Mouse (Mus musculus): ENCODE results near the gene Dek.

Dek gene

GRCm38 (mm10) chr13:47106580-47106888 is 533 bp upstream of the Dek start:
- no peak for DNase-seq

GRCm38 (mm10) chr13:47104856-47105541 is 1.0 kb downstream of the Dek start:
- peak; percentile 20 for DNase-seq

DNA sequence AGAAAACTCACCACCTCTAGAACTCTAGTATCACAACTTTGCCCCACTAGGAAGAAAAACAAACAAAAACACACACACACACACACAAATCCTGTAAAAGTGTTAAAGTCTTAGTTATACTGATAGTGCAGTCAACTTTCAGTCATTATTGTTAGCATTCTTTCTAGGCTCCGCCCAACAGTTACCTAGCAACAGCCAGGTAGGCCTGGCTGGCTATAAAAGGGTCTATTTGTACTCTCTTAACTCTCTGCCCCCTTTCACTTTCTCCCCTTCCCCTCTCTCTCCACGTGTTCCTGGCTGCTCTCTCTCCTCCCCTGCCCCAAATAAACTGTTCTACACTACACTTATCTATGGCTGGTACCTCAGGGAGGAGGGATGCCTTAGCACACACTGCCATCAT is 1.9 kb downstream of the Dek start:
- DNase-seq, result no peak

- DNase-seq, result no peak
These were observed 5.4 kb downstream of the Dek start for GRCm38 (mm10) chr13:47100587-47100986.

GRCm38 (mm10) chr13:47099265-47099664 is 6.7 kb downstream of the Dek start:
- DNase-seq, result no peak

GRCm38 (mm10) chr13:47096591-47096990 is 9.4 kb downstream of the Dek start:
- DNase-seq, result no peak

GRCm38 (mm10) chr13:47093791-47094190 is 12.2 kb downstream of the Dek start:
- DNase-seq, result no peak

DNA sequence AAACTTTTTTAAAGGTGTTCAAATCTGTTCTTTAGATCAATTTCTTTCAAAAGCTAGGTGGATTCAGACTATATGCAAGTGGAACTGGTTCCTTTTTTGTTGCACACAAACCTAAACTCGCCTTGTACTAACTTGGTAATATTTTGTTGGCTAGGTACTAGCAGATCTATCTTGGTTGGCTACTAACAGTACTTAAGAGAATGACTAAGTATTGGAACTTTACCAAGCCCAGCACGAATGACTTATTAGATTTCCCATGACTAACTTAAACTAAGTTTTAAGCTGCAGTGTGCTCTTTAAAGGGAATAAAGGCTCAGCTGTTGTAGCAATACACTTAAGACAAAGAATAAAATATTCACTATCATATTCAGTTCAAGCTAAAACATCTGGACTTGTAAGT is 16.7 kb downstream of the Dek start:
- DNase-seq, result no peak

DNA sequence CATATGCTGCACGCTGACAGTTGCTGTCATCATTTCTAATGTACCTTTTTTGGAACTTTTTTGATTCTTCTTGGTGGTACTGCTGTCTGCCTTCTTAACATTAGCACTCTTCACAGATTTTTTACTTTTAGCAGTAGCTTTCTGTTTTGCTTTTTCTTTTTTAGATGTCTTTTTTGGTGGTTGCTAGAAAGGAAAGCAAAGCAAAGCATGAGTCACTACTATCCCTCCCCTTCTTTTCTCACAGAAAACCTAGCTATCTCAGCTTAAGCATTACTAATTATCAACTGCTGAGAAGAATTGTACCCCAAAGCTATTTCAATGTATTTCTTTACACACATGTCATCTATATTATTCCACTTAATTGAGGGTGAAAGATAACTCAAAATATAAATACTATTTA is 17.6 kb downstream of the Dek start:
- DNase-seq, result no peak

GRCm38 (mm10) chr13:47080905-47081505 is 25.0 kb downstream of the Dek start:
- DNase-seq, result no peak

GRCm38 (mm10) chr13:47078799-47079198 is 27.2 kb downstream of the Dek start:
- DNase-seq, result no peak

GRCm38 (mm10) chr13:47077367-47077766 is 28.6 kb downstream of the Dek start:
- DNase-seq, result no peak

GRCm38 (mm10) chr13:47076156-47076555 is 29.8 kb downstream of the Dek start:
- DNase-seq, result no peak

DNA sequence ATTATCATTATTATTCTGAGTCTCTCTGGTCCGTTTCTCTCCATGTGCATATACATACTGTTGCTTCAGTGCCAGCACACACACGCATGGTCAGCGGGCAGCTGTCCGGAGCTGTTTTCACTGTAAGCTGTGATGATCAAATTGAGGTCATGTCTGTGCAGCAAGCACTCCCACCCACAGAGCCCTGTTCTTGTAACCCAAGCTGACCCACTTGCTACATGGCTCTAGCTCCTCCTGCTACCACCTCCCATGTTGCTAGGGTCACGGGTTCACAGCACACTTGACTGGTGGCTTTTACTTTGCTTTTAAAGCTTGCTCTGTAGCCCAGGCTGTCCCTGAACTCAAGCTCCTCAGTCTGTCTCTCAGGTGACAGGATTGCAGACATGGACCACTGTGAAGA is 33.5 kb downstream of the Dek start:
- no peak for DNase-seq

GRCm38 (mm10) chr13:47071871-47072270 is 34.1 kb downstream of the Dek start:
- no peak for DNase-seq

DNA sequence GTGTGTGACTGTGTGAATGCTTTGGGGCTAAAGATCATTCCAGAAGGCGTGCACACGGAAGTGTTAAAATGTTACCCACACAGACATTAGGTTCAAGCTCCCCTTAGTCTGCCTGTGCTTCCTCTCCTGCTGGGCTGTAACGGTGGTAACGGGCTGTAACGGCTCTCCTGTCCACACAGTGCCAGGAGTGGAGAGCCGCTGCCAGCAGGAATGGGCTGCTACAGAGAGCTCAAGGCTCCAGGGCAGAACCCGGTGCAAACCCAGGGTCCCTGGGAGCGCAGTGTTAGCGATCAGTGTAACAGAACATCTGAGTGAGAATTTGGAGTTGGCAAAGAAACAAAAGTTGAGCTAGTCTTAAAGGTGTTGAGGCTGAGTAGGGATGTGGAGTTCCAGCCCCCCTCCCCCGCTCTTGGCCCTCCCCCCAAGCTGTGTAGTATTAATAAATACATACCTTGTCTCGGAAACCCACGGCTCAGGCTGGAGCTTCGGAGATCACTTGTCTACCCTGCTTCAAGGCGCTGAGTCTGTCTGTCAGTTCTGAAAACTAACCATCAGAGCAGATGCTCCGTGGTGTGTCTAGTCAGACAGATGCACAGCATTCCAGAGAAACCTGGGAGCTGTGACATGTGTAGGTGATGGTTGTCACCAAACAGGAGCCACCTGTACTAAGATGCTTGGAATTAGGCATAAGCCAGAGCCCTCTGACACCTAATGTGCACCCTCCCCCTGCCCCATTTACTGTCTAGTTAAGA is 35.5 kb downstream of the Dek start:
- DNase-seq, result no peak

GRCm38 (mm10) chr13:47067001-47067400 is 39.0 kb downstream of the Dek start:
- no peak for DNase-seq

DNA sequence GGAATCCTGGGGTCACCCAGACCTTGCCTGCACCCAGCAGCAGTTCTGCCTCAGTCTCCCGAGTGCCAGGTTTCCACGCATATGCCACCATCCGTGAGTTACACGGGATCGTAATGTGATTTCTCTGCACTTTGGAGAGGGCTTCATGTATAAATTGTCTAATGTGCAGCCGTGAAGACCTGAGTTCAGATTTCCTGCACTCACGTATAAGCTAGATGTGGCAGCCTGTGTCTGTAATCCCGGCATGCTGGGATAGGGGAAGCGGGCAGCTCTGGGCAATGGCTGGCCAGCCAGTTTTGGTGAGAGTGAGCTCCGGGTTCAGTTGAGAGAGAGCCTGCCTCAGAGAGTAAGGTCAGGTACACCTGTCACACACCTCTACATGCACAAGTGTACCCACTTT is 39.5 kb downstream of the Dek start:
- DNase-seq, result no peak

DNA sequence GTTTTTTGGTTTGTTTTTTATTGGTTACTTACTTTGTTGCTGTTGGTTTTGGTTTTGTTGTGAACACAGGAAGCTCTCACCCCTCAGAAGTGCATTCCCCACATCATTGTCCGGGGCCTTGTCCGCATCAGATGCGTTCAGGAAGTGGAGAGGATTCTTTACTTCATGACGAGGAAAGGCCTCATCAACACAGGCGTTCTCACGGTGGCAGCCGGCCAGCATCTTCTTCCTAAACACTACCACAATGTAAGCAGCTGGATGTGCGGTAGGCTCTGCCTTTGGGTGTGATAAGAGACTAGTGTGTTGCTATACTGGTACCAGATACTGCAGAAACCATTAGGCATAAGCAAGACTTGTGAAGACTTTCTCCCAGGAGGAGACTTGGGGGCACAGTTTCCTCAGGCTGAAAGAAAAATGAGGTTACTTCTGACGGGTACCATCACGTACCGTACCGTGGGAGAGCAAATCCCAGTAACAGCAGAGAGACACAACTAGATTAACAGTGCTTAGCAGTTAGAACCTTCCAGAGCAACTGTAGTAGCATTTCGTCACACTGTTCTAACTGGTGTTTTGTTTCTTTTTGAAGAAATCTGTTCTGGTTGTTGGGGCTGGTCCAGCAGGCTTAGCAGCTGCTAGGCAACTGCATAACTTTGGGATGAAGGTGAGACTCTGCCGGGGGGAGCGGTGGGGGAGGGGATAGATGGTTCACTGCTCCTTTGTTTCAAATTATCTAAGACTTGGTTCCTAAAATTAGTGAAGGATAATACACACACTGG is 41.8 kb downstream of the Dek start:
- no peak for DNase-seq

DNA sequence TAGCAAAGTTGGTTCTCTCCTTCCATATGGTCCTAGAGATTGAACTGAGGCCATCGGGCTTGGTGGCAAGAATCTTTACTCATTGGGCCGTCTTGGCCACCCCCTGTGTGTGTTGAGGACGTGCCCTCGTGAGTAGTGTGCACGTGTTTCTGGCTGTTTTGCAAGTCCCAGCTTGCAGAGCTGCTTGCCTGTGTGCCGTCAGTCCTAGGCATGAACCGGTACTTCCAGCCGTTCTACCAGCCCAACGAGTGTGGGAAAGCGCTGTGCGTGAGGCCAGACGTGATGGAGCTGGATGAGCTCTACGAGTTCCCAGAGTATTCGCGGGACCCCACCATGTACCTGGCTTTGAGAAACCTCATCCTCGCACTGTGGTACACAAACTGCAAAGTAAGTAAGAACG is 43.2 kb downstream of the Dek start:
- DNase-seq, result no peak

DNA sequence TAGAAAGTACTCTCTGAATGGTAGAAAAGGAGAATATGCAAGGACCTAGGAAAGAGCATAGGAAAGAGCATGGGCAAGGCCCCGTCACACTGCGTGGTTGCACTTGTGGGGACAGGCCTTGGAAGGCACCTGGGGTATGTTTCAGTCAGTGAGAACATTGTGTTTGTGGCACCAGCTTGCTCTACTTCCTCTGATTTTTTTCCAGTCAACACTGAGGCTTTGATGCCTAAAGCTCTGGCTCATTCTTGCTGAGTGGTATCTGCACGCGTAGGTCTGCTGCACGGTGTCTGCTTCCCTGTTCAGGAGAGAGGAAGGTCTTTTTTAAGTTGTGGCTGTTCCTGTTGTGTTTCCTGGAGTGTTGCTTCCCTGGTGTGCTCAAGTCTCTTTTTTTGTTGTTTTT is 49.2 kb downstream of the Dek start:
- no peak for DNase-seq

DNA sequence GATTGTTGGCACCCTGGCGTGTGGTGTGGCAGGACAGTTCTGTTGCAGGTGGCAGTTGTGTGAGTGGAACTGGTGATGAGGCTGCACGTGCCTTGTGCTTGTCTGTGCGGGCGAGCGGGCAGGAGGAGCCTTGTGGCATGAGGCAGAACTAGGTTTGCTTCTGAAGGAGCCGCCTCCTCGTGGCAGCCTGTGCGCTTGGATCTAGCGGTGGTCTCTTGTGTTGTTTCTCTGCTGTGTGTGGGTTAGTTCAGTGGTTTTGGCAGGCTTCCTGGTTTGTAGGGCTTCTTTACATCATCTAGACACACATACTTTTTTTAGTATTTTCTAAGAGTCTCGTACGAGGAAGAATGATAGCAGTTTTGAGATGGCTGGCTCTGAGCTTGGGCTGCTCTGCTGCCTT is 49.9 kb downstream of the Dek start:
- peak; percentile 59 for DNase-seq

GRCm38 (mm10) chr13:47053971-47054370 is 52.0 kb downstream of the Dek start:
- DNase-seq, result no peak

DNA sequence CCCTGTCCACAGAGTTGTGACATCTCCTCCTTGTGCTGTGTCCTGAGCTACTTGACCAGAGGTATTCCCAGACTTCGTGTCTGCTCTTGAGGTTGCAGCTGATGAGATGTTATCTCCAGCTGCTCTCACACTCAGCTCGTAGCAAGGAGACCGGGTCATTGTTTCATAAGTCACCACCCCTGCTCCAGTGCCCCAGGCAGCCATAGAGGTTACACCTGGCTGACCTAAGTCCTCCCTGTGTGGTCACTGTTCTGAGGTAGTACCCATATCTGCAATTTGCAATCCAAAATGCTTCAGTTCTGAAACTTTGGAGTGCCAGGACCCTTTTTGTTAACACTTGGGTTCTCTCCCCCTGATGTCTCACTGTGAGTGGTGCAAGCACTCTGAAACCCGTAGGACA is 56.0 kb downstream of the Dek start:
- no peak for DNase-seq

All from right cerebral cortex, postnatal 14 days (tissue).